Mouse (Mus musculus): Measurements from ENCODE around the gene Atp1b2.

Gene Atp1b2

DNA sequence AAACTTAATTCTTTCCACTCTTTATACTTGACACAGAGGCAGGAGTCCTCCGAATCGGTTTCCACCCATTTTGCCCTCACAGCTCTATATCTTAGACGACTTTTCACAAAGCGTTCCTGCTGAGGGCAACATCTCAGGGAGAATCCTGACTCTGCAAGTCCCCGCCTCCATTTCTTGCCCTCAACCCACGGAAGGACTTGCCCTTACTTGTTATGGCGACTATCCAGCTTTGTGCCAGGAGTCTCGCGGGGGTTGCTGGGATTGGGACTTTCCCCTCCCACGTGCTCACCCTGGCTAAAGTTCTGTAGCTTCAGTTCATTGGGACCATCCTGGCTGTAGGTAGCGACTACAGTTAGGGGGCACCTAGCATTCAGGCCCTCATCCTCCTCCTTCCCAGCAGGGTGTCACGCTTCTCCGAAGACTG is 25.6 kb downstream of the Atp1b2 start, which contains the start of the genes Wrap53 and Trp53:
Gene Wrap53 (minus strand): TSS at position 165 of the 424 bp plus-strand sequence.
Gene Trp53 (plus strand): TSS at position 269 of the 424 bp plus-strand sequence.
- peak; percentile 94 for DNase-seq (ENCODE audit: low spot score)

DNA sequence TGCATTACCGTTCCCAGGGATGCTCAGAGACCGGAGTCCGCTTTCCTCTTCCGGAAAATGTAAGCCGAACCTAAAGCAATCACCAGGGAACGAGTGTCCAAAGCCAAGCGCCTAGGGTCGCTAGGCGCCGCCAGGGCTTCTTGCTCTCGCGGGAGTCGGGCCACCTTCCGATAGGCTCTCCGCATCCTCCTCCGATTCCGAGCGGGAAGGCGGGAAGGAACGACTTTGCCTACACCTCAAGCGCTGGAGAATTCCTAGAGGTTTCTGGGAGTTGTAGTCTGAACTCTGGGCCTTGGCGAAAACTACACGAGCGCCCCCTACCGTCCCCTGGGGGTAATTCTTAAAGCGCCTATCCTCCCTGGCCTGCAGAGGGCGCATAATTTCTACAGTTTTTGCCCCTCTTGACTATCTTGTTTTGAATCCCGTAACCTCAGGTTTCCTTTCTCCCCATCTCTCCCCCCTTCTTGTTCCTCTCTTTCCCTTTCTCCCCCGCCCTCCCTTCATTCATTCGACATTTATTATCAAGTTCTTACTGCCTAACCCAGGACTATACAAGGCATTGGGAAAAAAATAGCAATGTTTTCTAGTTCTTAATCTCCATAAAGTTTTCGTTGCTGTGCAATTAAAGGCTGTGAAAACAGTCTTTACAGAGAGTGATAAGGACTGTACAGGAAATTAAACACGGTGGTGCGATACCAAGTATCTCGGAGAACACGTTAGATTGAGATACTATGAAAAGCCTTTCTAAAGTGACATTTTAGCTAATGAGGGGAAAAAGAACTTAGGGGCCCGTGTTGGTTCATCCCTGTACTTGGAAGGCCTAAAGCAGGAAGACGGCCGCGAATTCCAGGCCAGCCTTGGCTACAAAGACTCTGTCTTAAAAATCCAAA is 26.4 kb downstream of the Atp1b2 start:
- peak; percentile 98 for DNase-seq (ENCODE audit: low spot score)

DNA sequence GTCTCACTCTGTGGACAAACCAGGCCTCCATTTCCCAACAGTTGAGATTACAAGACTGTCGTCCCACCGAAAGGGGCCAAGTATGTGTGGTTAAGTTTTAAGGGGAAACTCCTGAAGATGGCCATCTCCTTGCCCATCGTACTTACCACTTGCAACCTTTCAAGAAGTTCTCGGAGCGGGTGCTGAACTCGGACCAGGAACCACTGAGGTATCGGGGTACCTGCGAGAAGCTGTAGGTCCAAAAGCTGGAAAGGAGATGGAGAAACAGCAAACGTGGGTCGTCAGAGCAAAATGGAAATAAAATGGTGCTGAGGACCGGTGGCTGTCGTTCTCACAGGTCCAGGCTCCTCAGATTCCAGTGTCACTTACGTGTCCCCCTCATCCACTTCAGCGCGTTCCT is 27.4 kb downstream of the Atp1b2 start:
- DNase-seq (ENCODE audit: low spot score) = no peak

DNA sequence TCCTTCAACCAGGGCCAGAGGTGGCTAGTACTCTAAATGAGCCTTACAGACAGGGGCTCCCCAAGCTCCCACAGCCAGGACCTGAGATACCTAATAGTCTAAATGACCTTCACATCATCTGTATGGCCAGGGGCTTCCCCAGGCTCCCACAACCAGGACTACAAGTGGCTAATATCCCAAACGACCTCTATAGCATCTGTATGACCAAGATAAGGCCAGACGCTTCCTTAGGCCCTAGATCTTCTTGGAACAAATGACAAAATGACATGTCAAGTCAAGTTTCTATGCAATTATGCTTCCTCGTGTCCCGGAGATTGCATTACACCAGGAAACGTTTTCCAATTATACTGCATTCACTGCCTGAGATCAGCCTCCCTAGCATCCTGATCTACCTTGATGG is 29.4 kb downstream of the Atp1b2 start:
- no peak for DNase-seq (ENCODE audit: low spot score)

DNA sequence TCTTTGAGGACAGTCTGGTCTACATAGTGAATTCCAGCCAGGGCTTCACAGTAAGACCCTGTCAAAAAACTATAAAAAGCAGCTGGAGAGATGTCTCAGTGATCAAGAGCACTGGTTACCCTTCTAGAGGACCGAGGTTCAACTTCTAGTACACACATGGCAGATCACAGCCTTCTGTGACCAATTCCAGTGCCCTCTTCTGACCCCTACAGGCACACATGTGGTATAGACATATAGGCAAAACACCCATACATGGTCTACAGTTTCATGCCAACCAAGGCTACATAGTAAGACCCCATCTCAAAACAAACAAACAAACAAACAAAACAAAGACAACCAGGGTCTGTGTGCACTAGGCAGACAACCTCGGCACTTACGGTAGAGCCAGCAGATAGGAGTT is 30.5 kb downstream of the Atp1b2 start:
- DNase-seq (ENCODE audit: low spot score) = peak; percentile 36

DNA sequence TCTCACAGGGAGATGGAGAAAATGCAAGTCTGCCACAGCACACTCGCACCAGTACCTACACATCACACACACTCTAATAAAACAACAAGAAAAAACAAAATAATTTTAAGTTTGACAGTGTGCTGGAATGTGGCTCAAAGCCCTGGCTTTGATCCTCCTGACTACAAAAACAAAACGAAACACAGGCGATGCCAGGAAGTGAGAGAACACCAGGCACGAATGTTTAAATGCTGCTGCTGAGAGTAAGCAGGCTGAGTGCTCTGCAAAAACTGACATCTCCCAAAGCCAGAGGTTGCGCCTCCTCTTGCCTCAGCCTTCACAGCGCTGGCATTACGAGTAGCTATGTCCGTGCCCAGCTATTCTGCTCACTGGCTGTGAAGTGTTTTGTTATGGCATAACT is 40.6 kb downstream of the Atp1b2 start:
- no peak for DNase-seq (ENCODE audit: low spot score)

DNA sequence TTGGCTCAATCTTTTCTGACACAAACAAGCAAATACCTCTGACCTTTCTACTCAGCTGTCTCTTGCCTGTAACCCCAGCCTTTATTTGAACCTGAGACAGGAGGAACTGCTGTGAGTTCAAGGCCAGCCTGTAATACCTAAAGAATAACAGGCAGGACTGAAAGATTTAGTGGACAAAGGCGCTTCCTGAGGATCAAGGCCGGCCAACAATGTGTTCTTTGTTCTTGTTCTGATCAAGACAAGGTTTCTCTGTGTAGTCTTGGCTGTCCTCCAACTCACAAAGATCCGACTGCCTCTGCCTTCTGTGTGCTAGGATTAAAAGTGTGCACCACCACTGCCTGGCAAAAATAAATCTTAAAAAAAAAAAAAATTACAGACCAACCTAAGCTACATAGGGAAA is 41.4 kb downstream of the Atp1b2 start:
- no peak for DNase-seq (ENCODE audit: low spot score)

DNA sequence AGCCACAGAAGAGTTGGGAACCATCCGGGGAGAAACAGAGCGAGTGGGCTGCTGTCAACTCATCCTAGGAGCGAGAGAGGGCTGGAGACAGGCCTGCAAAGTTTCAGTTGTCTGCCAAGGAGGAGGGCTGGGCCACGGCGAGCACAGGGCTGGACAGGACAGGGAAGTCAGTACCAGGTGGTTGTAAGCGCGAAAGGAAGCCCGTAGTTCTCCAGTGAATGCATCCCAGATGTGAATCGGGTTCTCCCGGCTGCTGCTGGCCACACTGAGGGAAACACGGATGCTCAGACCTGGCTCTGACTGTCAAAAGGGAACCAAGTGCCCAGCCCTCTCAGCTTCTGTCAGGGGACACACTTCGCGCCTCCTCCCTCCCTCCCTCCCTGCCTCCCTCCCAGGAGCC is 42.4 kb downstream of the Atp1b2 start:
- DNase-seq (ENCODE audit: low spot score) = no peak

DNA sequence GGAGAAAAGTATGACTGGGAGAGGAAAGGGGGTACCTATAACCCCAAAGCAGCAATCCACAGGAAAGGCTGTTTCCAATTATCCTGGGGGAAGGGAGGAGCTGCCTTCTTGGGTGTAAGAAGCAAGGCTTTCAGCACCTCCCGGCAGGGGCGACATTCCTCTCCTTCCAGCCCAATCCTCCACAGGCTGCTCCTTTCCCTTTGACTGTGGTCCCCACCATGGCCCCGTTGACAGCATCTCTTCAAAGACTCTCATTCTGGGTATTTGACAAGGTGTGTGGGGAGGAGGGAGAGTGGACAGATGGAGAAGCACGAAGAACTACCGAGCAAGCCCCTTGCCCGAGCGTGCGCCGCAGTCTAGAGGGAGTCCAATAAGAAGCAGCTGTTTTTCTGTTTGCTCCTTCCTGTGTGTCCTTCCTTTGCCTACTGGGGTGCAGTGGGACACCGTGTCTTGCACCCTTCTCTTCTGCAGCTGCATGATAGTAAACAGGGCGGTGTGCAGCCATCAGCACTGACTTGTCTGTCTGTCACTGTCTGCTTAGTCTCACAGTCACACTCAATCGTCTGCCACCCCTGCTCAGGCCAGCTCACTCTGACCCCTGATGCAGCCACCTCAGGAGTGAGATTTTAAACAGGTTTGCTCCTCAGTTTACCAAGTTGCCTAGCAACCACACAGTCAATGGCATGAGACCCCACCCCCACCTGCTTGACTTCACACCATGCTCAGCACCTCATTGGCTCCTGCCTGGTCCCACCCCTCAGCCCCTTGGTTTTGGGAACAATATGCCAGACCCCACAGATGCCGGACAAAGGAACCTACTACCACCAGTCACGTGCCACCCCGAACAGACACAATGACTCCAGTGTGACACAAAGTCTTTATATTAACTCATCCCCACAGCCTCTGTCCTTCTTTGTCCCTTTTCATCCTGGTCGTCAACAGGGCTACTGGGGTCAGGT is 44.6 kb downstream of the Atp1b2 start:
- no peak for DNase-seq (ENCODE audit: low spot score)

DNA sequence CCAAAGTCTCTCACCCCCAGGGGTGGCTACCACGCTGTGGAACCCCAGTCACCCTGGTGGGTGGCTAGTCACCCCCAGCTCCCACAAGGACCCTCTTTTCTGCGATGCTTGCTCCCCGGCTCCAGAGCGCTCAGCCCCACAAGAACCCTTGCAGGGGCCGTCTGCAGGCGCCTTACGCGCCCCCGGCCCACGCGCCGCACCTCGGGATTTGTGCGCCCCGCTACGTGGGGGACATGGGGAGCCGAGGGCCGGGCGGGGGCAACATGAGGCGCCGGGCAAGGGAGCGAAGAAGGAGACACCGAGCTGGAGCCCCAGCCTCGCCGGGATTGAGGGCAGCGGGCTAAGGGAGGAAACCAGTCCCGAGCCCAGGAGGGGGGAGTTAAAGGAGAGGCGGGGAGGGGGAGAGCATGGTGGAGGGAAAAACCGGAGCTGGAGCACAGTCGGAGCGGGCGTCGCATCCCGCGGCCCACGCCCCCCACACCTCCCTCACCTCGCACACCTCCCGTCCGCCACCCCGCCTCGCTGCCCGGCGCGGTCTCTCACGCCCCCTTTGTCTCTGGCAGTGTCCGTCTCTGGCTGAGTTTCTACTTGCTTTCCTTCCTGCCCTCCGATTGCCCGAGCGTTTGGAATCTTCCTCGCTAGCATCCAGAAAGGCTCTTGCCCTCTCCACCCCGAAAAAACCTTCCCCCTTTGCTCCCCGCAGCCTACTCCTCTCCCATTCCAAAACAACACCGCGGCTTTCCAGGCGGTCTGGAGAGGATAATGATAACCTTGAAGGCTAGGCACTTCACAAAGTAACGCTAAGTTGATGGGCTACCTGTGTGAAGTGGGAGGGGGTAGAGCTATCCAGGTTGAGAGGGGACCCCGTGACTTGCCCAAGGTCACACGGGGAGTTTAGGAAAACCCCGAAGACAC is 45.6 kb downstream of the Atp1b2 start, which contains the start of gene Efnb3:
Gene Efnb3 (minus strand): TSS at position 355 of the 915 bp plus-strand sequence.
- DNase-seq (ENCODE audit: low spot score) = no peak

DNA sequence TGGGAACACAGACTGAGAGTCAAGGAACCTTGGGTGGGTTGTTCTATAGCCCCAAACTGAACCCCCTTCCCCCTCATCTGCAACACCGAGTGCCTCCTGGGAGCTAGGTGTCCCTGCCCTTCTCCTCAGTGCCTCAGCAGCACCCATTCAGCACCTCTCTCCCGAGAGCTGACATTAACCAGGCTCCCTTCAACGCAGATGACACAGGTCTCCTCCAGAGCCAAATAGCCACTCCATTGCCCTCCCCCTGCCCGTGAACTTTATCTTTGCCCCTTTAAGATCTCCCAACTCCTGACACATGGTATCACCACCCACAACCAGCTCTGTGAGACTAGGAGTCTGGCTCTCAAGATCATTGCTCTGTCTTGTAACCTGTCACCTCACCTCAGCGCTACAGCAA is 46.6 kb downstream of the Atp1b2 start:
- DNase-seq (ENCODE audit: low spot score) = no peak

DNA sequence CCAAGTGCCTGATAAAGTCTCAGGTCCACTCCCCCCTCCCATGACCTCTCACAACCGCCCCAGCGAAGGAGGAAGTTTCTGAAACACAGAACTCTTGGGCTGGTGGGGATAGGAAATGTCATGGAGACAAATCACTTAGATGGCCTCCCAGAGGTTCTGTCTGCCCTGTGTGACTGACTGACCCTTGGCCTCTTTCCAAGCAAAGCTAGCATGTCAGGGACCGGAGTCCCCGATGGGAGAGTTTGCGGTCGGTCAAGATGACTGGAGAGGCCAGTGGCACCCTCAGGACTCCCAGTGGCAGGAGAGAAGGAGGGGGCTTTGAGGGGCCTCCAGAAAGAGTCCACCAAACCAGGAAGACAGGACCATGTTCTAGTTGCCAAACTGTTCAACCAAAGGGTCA is 47.0 kb downstream of the Atp1b2 start:
- DNase-seq (ENCODE audit: low spot score) = no peak

DNA sequence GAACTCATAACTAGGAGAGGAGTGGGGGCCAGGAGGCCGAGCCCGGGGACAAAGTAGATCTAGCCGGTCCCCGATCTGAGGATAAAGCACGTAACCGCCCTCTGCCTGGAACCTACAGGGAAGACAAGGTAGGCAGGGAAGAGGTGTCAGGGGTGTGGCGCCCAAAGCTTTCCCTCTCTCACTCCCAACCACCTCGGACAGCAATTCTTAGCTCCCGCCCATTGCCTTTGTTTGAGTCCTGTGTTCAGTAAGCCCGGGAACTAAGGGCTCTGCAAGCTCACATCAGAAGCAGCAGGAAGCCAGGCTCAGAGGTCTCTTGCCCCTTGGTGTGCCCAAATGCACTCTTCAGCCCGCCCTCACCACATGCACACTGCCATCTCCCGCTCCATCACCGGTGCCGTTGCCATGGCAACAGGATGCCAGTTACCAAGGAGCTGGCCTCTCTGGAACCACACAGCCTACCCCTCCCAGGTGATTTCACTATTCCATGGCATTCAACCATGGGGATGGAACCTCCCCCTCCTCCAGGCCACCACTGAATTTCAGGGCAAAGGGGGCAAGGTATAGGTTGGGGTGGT is 48.3 kb downstream of the Atp1b2 start:
- peak; percentile 40 for DNase-seq (ENCODE audit: low spot score)

DNA sequence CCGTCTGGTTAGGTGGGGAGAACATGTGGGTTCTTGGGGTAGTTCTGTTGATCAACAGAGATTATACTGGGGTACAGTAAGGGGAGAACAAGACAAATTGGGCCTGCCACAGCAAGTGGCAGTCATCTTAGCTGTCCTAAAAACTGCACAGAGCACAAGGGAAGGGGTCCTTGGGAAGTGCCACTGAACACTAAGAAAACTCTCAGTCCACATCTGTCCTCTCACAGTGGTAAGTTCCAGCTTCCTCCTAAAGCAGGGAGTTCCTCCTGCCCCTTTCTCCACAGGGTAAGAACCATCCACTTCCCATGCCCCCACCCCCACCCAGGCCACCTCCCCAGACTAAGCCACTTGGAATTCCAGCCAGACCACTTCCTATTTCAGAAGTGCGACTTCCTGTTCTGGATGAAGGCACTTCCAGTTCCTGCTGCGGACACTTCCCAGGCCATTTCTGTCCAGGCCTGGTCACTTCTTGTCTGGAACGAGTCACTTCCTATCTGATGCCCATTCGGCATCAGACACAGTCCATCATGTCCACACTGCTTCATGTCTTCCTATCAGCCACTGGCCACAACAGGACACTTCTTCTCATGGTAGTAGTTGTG is 51.1 kb downstream of the Atp1b2 start:
- no peak for DNase-seq (ENCODE audit: low spot score)

DNA sequence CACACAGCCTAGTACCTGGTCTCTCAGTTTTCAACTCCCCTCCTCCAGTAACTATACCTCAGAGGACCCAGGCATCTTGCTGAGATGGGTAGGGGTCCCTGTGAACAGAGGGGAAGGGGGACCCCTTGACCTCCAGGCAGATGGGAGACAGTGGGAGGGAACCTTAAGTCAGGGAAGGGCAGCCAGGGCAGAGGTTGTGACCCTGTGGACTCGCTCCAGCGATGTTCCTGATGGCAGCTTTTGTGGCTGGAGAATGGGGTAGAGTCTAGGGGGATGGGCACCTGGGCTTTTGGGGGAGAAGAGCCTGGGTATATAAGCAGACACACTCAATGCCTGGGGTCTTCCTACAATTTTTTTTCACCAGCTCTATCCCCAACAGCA is 52.4 kb downstream of the Atp1b2 start:
- no peak for DNase-seq (ENCODE audit: low spot score)

DNA sequence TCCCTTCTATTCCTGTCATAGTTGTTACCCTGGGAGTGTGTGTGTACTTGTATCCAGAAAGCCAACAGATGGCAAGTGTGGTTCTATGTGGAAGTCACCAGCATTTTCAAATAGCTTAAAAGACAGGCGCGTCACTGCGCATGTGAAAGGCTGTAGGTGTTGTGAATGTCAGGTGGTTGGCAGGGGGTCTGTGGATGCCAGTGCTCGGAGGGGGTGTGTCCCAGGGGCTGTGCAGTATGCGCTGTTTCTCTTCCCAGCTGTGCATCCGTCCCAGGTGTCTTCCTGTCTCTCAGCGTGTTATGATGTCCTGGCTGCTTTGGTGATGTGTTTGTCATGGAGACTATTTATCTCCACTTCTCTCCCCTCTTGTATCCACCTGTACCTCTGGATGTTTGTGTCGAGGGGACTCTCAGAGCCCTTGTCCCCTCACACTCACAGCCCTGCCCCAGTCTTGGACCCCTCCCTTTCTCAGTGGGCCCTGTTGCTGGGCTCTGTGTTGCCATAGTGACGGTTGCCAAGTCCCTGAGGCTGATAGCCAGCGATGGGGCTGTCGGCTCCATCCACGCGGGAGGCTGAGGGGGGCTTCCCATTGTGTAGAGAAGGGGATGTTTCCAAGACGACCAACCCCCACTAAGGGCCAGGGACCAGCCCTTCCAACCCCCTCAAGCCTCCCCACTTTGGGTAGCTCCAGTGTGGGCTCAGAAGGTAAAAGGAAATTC is 53.0 kb downstream of the Atp1b2 start:
- no peak for DNase-seq (ENCODE audit: low spot score)

DNA sequence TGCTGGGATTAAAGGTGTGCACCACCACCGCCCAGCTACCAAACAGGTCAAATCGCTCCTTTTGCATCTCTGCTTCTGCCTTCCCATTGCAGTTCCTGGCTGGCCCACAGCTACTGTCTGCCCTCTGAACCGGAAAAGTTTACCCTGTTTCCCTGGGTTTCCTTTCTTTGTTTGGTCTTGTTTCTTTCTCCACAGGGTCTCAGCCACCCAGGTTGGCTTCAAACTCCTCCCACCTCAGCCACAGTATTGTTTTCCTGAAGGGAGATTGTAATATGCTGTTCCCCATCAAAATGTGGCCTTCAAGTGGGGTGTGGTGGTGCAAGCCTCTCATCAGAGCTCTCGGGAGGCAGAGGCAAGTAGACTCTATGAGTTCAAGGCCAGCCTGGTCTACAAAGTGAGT is 54.4 kb downstream of the Atp1b2 start:
- DNase-seq (ENCODE audit: low spot score) = no peak

Measured in MN1 (cell line).